Mouse (Mus musculus) hindbrain, embryonic 12.5 days (tissue): ENCODE measurements around the gene Exoc4. TPM values are rescaled to one million over a fixed set of nuclear protein-coding genes. Genes with fewer than 3 reads are reported as not detected.

Source experiments
- ATAC-seq: fragments of 200-750 bp; cut with Nextera tagmentation; 2 replicates; pipeline ENCODE4 v1.8.0; 2017; ENCODE audit warnings: moderate TSS enrichment; ENCODE audit not compliant: low FRiP score
- H3K27ac ChIP-seq: fragments of 300-500 bp; sonication (generic); 2 replicates; pipeline ENCODE4 v1.5.1; 2016; ENCODE audit warnings: mild to moderate bottlenecking
- H3K27me3 ChIP-seq: fragments of 300-500 bp; sonication (generic); 2 replicates; pipeline ENCODE4 v1.6.1; 2016; ENCODE audit warnings: mild to moderate bottlenecking
- H3K36me3 ChIP-seq: fragments of 300-500 bp; sonication (generic); 2 replicates; pipeline ENCODE4 v1.6.1; 2016; ENCODE audit warnings: mild to moderate bottlenecking
- H3K4me1 ChIP-seq: fragments of 300-500 bp; sonication (generic); 2 replicates; pipeline ENCODE4 v1.6.1; 2016
- H3K4me2 ChIP-seq: fragments of 300-500 bp; sonication (generic); replicated peaks from 2 replicates; pipeline ENCODE4 v1.6.1; 2016; ENCODE audit warnings: mild to moderate bottlenecking
- H3K4me3 ChIP-seq: fragments of 300-500 bp; sonication (generic); 2 replicates; pipeline ENCODE4 v1.5.1; 2016; ENCODE audit warnings: mild to moderate bottlenecking
- H3K9ac ChIP-seq: fragments of 300-500 bp; sonication (generic); 2 replicates; pipeline ENCODE4 v1.6.1; 2016; ENCODE audit warnings: mild to moderate bottlenecking, moderate library complexity
- H3K9me3 ChIP-seq: fragments of 300-500 bp; sonication (generic); replicated peaks from 2 replicates; pipeline ENCODE4 v1.6.1; 2016; ENCODE audit warnings: mild to moderate bottlenecking
- WGBS: fragments of 180-500 bp; shearing (Covaris S2); methylation state at CpG from one replicate; pipeline ENCODE4 v1.1.7; 2016; 5-methylcytosine and 5-hydroxymethylcytosine counted together
- polyA plus RNA-seq: library from polyadenylated mRNA; unstranded; fragments of >200 nt; fragmentation: Nextera tagmentation; extraction: Ambion mirVana; gene quantifications from 2 replicates; pipeline ENCODE4 v1.2.1, GENCODE M21; 2016

Exoc4 gene
- polyA plus RNA-seq, 1 experiment from 2014 or later, result 47.7 TPM

DNA sequence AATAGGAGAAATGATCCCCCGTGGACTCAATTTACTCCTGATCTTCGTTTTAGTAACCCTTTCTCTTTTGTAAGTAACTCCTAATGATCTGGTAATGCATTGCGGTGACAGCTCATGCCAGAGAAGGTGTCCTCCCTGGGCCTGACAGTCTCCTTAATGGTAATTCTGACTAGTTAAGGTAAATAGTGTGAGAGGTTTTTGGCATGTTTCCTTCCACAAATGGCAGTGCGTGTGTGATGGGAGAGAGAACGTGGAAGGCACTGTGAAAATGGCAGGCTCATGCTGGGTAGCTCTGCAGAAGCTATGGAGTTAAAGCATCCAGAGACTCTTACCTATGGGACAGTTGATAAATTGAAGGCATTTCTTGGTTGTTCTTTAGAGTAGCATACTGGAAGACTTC, 15.1 kb downstream of the Exoc4 start:
- Histone ChIP-seq H3K9ac (no peak overlapping the region), H3K4me1 (peaks cover 8% of the 10 kb centered on the region; the same call in 1 of the 2 replicates), H3K9me3 (no peaks in the 10 kb centered on the region), H3K4me2 (no peak overlapping the region), H3K36me3 (peaks cover 3% of the 10 kb centered on the region; the same call in 1 of the 2 replicates), H3K4me3 (no peak overlapping the region), H3K27me3 (no peaks in the 10 kb centered on the region), H3K27ac (0 out of 2 replicates have a peak overlapping the region, but pooled peaks have one; percentile 9)
- ATAC-seq, result no peak
- WGBS, result 76% methylated on average over 5 of the region's 5 CpGs

DNA sequence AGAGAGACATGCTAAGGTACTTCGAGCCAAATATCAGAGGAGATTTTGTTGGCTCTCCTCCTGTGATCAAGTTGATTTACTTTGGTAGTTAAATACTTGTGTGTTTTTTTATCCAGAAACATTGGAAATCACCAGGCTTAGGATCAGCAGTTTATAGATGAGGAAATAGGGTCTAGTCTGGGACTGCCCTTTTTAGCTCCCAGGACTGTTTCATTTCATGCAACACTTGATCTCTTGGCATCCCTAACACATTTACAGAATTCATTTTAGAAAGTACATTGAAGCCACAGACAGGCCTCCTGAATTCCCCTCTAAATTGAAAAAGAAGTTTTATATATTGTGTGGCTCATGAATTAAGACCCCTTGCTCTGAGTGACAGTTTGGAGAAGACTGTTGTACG, 15.5 kb downstream of the Exoc4 start:
- Histone ChIP-seq H3K27me3 (no peaks in the 10 kb centered on the region), H3K9me3 (no peaks in the 10 kb centered on the region), H3K4me2 (no peak overlapping the region), H3K36me3 (peaks cover 3% of the 10 kb centered on the region; the same call in 1 of the 2 replicates), H3K4me1 (peaks cover 8% of the 10 kb centered on the region; the same call in 1 of the 2 replicates), H3K9ac (no peak overlapping the region), H3K4me3 (no peak overlapping the region), H3K27ac (no peak overlapping the region)
- no peak for ATAC-seq
- WGBS, result 75% methylated on average over 2 of the region's 2 CpGs

DNA sequence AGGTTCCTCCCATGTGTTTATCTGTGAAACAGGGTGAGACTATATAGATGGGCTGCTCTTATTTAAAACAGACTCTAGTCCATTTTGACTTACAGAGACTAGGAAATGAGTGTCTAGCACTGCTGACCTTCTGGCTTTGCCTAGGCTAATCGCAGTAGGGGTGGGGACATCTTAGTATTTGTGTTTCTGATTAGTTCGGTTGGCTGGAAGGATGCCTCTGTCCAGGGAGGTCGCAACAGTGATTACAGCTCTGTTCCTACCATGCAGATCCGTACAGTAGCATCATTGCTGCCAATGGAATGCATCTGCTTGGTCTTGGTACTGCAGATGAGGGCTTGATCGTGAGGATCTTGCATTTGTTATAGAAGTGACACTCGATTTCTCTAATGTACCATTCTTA, 18.7 kb downstream of the Exoc4 start:
- ATAC-seq, result no peak
- WGBS, result 87% methylated on average over 6 of the region's 6 CpGs
- Histone ChIP-seq H3K36me3 (peaks cover 5% of the 10 kb centered on the region; the same call in 1 of the 2 replicates), H3K4me2 (no peak overlapping the region), H3K4me3 (no peak overlapping the region), H3K9me3 (no peaks in the 10 kb centered on the region), H3K27ac (no peak overlapping the region), H3K4me1 (peaks cover 8% of the 10 kb centered on the region; the same call in 1 of the 2 replicates), H3K9ac (no peak overlapping the region), H3K27me3 (no peaks in the 10 kb centered on the region)

DNA sequence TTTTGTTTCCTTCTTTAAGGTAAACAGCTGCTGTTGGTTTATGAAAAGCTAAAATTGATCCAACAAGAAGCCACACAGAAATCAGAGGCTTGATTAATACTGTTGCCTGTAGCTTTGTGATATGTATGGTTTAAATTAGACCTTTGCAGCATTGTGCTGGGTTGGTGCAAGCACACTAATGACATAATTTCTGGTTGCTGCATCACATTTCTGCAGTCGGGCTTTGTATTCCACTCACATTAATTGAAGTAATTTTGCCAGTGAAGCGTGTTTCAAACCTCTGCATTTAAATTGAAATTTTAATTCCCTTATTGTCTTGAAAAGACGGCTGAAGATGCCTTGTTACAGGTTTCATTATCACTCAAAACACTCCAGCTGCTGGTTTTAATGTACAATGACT, 34.6 kb downstream of the Exoc4 start:
- H3K4me1 ChIP-seq, result no peaks in the 10 kb centered on the region; the same call in 1 of the 2 replicates
- no peak overlapping the region for H3K4me3 ChIP-seq
- no peak for ATAC-seq
- no peak overlapping the region for H3K9ac ChIP-seq
- peak overlapping the region; percentile 76 for H3K27ac ChIP-seq
- no peaks in the 10 kb centered on the region for H3K9me3 ChIP-seq
- no peaks in the 10 kb centered on the region for H3K27me3 ChIP-seq
- H3K36me3 ChIP-seq, result no peaks in the 10 kb centered on the region
- 49% methylated on average over 3 of the region's 3 CpGs for WGBS
- H3K4me2 ChIP-seq, result no peak overlapping the region

DNA sequence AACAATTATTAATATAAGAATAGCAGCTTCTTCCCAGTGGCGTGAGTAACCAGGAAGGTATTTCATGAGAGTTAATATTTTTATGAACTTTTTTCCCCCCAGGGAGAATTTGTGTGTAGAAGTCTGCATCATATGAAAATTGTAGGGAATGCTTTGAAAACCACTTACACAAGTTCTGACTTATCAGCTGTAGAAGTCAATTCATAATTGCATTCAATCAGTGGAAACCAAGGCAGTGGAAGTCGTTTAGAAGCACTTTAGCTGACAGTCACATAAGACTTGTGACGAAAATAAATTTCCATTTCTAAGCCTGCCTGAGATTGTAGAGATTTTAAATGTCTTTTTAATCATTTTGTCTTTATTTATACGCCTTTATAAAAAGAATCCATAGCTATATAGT, 35.1 kb downstream of the Exoc4 start:
- no peaks in the 10 kb centered on the region for H3K27me3 ChIP-seq
- no peak overlapping the region for H3K9ac ChIP-seq
- no peak overlapping the region for H3K4me3 ChIP-seq
- no peak for ATAC-seq
- H3K9me3 ChIP-seq, result no peaks in the 10 kb centered on the region
- no peaks in the 10 kb centered on the region; the same call in 1 of the 2 replicates for H3K4me1 ChIP-seq
- 64% methylated on average over 4 of the region's 4 CpGs for WGBS
- H3K36me3 ChIP-seq, result no peaks in the 10 kb centered on the region
- peak overlapping the region; percentile 76 for H3K27ac ChIP-seq
- no peak overlapping the region for H3K4me2 ChIP-seq

DNA sequence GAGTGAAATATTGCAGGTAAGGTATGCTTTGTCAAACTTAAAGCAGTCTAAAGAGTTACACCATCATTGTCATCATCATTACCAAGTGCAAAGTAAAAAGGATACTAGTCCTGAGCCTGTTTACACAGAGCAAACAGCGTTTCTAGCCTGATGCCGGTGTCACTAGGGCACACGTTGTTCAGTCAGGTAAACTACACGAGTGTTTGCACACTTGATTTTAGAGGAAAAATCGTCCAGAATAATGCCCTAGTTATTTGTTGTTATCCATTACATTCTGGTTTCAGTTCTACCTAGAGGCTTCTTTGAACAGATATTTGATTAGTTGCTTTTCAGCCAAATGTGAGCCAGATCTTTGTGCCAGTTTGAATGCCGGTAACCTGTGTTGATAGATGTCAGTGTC, 37.5 kb downstream of the Exoc4 start:
- no peak for ATAC-seq
- 81% methylated on average over 6 of the region's 6 CpGs for WGBS
- H3K27ac ChIP-seq, result no peak overlapping the region
- no peaks in the 10 kb centered on the region for H3K27me3 ChIP-seq
- no peak overlapping the region for H3K4me3 ChIP-seq
- H3K9me3 ChIP-seq, result no peaks in the 10 kb centered on the region
- H3K4me2 ChIP-seq, result no peak overlapping the region
- H3K9ac ChIP-seq, result no peak overlapping the region
- no peaks in the 10 kb centered on the region; the same call in 1 of the 2 replicates for H3K4me1 ChIP-seq
- no peaks in the 10 kb centered on the region for H3K36me3 ChIP-seq

DNA sequence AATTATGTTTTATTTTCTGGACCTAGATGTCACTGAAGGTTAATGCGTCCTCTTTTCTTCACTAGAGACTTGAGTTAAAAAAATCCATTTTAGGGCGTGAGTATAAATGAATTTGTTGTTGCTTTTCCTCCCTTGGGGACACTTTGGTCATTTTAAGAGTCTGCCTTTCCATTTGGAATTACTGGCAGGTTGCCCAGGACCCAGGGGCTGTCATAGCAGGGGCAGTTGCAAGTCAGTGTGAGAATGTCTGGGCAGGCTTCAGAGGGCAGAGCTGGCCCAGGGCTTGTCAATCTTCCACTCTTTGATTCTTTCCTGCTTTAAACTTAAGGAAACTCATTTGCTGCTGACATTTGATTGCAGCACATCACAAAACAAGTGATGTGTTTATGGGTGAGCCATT, 45.7 kb downstream of the Exoc4 start:
- Histone ChIP-seq H3K4me2 (no peak overlapping the region), H3K36me3 (no peaks in the 10 kb centered on the region), H3K9ac (no peak overlapping the region), H3K27ac (no peak overlapping the region), H3K9me3 (no peaks in the 10 kb centered on the region), H3K27me3 (no peaks in the 10 kb centered on the region), H3K4me3 (no peak overlapping the region), H3K4me1 (no peaks in the 10 kb centered on the region)
- ATAC-seq, result no peak
- WGBS, result 59% methylated on average over 2 of the region's 2 CpGs

DNA sequence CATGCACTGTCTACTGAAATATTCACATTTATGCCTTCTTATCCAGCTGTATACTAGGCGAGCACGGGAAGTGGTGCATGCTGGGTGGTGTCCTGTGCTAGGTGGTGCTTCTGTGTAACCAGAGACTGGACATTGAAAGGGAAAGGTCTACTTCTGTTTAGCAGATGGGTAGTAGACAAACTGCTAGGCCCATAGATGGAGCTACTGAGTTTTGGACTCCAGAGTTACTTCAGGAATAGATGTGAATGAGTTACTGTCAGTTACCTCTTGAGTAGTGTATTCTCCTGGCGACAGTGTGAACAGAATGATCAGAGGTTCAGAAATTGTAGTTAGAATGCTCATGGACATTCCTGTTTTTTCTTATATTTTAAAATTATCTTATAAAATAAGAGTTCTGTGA, 48.7 kb downstream of the Exoc4 start:
- WGBS, result 88% methylated on average over 3 of the region's 3 CpGs
- Histone ChIP-seq H3K27ac (no peak overlapping the region), H3K27me3 (no peaks in the 10 kb centered on the region), H3K4me1 (no peaks in the 10 kb centered on the region), H3K4me2 (no peak overlapping the region), H3K36me3 (no peaks in the 10 kb centered on the region), H3K4me3 (no peak overlapping the region), H3K9me3 (no peaks in the 10 kb centered on the region), H3K9ac (no peak overlapping the region)
- ATAC-seq, result no peak

DNA sequence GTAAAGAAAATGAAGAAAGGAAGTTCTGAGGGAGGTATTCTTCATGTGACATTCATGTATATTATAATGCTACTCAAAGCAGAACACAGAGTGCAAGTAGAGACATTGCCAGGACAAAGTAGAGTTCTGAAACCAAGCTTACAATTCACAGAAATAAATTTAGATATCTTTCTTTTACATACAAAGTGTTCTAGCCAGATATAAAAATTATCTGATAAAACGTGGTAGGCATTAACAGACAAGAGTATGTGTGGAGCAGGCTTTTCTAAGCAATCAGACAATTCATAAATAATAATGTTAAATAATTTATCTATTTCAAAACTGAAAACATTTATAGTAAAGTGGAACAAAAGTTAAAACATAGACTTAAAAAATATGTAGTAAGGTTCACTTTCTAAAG, 49.9 kb downstream of the Exoc4 start:
- WGBS, result 88% methylated on average over 1 of the region's 1 CpGs
- H3K4me2 ChIP-seq, result no peak overlapping the region
- no peak overlapping the region for H3K9ac ChIP-seq
- H3K36me3 ChIP-seq, result no peaks in the 10 kb centered on the region
- H3K9me3 ChIP-seq, result no peaks in the 10 kb centered on the region
- H3K4me3 ChIP-seq, result no peak overlapping the region
- ATAC-seq, result no peak
- H3K27me3 ChIP-seq, result no peaks in the 10 kb centered on the region
- H3K4me1 ChIP-seq, result no peaks in the 10 kb centered on the region
- H3K27ac ChIP-seq, result no peak overlapping the region

DNA sequence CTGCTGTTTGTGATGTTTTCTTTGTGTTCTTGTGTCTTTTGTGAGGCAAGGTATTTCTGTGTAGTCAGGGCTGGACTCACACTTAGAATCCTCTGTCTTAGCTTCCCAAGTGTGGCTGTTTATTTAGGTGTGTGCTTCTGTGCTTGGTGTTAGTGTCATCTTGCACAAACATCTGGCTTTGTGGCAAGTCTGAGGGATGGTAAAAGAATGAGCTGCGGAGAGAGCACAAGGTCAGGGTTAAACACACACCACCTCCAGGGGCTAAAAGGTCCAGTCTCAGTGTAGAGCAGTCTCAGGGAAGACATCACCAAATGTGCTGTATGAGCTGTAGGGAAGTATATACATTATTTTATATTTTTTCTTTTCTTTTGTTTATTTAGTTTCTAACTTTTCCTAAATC, 57.1 kb downstream of the Exoc4 start:
- Histone ChIP-seq H3K4me1 (no peaks in the 10 kb centered on the region), H3K36me3 (0 out of 2 replicates have a peak, but pooled peaks cover 4% of the 10 kb centered on the region), H3K27me3 (no peaks in the 10 kb centered on the region), H3K9ac (no peak overlapping the region), H3K9me3 (no peaks in the 10 kb centered on the region), H3K27ac (no peak overlapping the region), H3K4me2 (no peak overlapping the region), H3K4me3 (no peak overlapping the region)
- 58% methylated on average over 1 of the region's 1 CpGs for WGBS
- no peak for ATAC-seq

DNA sequence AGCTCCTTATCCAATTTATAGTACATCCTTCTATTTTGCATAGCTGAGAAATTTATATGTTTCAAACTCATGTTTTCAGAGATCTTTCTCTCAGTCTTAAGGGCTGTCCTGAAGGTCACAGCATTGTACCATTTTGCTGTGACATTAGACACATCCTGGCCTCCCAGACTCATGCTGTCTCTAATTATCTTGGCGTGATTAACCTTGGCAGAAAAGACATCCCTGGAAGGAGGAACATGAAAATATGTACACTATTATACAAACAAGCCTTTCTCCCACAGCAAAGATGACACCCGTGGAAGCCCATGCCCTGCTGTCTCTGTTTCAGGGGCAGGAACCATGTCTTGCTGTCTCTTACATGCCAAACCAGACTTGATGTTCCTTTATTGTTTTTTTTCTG, 59.8 kb downstream of the Exoc4 start:
- Histone ChIP-seq H3K27ac (no peak overlapping the region), H3K36me3 (0 out of 2 replicates have a peak, but pooled peaks cover 4% of the 10 kb centered on the region), H3K4me3 (no peak overlapping the region), H3K27me3 (no peaks in the 10 kb centered on the region), H3K4me2 (no peak overlapping the region), H3K9ac (no peak overlapping the region), H3K4me1 (no peaks in the 10 kb centered on the region), H3K9me3 (no peaks in the 10 kb centered on the region)
- no peak for ATAC-seq
- WGBS, result 83% methylated on average over 2 of the region's 2 CpGs

DNA sequence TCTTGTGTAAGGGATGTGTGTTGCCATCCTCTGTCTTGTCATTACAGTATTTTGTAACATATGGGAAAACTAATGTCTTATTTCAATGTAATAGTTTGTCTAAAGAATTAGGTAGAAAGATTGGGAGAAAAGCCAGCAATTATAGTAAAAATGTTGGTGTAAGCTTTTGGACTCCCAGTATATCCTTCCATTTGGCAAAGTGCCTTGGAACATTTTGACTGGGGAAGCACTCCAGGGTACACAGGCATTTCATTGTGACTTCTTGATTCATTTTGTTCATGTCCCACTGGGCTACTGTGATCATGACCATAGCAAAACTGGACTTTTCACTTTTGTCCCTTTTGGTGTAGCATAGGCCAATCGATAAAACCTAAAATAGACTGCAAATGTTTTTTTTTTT, 61.6 kb downstream of the Exoc4 start:
- Histone ChIP-seq H3K9me3 (no peaks in the 10 kb centered on the region), H3K27ac (no peak overlapping the region), H3K4me3 (no peak overlapping the region), H3K9ac (no peak overlapping the region), H3K36me3 (0 out of 2 replicates have a peak, but pooled peaks cover 4% of the 10 kb centered on the region), H3K27me3 (no peaks in the 10 kb centered on the region), H3K4me2 (no peak overlapping the region), H3K4me1 (no peaks in the 10 kb centered on the region)
- no peak for ATAC-seq
- WGBS, result 91% methylated on average over 1 of the region's 1 CpGs

DNA sequence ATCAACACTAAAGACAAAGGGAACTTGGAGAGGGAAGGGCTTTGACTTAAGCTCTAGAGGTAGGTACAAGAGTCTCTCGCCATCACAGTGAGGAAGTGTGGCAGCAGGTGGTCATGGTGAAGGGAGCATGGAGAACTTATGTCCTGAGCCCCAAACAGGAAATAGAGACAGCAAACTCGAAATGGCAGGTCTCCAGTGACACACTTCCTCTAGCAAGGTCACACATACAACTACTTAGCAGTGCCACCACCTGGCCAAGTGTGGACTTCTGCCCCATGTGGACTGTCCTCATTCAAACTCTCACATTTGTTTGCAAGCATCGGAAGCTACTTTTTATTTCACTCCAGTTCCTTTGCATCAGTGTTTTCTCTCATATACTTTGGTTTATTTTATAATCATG, 74.0 kb downstream of the Exoc4 start:
- 82% methylated on average over 3 of the region's 3 CpGs for whole genome bisulfite sequencing
- Histone ChIP-seq H3K4me3 (no peak overlapping the region), H3K4me1 (no peaks in the 10 kb centered on the region), H3K36me3 (no peaks in the 10 kb centered on the region), H3K27ac (no peak overlapping the region), H3K9me3 (no peaks in the 10 kb centered on the region), H3K27me3 (no peaks in the 10 kb centered on the region), H3K9ac (no peak overlapping the region), H3K4me2 (no peak overlapping the region)
- ATAC-seq, result no peak
